Comparison of ENCODE assay signal across 18 mouse cellular contexts in genomic region chr3:60373662-60374061, GRCm38 (mm10).
"Had no signal": no experiment of that assay in that cellular context is flagged by ENCODE, and none has a peak within 500 bp of the region (broad histone marks: within the 10 kb centered on the region; RNA-seq: fewer than 3 reads in every experiment).

No protein-coding gene starts in this region.

- H3K27ac ChIP-seq: liver, embryonic 13.5 days; liver, embryonic 15.5 days; midbrain, embryonic 10.5 days; midbrain, embryonic 12.5 days; midbrain, embryonic 15.5 days; neural tube, embryonic 12.5 days had no signal

- H3K4me3 ChIP-seq: liver, embryonic 13.5 days; liver, embryonic 15.5 days; midbrain, embryonic 10.5 days; midbrain, embryonic 12.5 days; midbrain, embryonic 15.5 days; neural tube, embryonic 12.5 days had no signal

- DNase-seq: liver, embryonic 13.5 days; lung, adult 18-20 months; lung, embryonic 14.5 days; lung, postnatal 10 days; lung, postnatal 4 days; retina, postnatal 1 day; right cerebral cortex, adult 18-20 months; right cerebral cortex, postnatal 25 days; right cerebral cortex, postnatal 4 days; spleen, adult 18-20 months; thymus, adult 2 months; thymus, postnatal 25 days; thymus, postnatal 4 days had no signal

- H3K27me3 ChIP-seq: liver, embryonic 13.5 days; liver, embryonic 15.5 days; midbrain, embryonic 12.5 days; midbrain, embryonic 15.5 days; neural tube, embryonic 12.5 days had no signal

- H3K4me1 ChIP-seq: liver, embryonic 13.5 days; liver, embryonic 15.5 days; midbrain, embryonic 10.5 days; midbrain, embryonic 12.5 days; midbrain, embryonic 15.5 days; neural tube, embryonic 12.5 days had no signal

- H3K4me2 ChIP-seq: liver, embryonic 13.5 days; liver, embryonic 15.5 days; lung, embryonic 14.5 days; midbrain, embryonic 12.5 days; midbrain, embryonic 15.5 days; neural tube, embryonic 12.5 days had no signal

- H3K9me3 ChIP-seq: liver, embryonic 13.5 days; liver, embryonic 15.5 days; midbrain, embryonic 10.5 days; midbrain, embryonic 12.5 days; midbrain, embryonic 15.5 days; neural tube, embryonic 12.5 days had no signal

- ATAC-seq: midbrain, embryonic 15.5 days had no signal

- H3K9ac ChIP-seq: liver, embryonic 13.5 days; liver, embryonic 15.5 days; lung, embryonic 14.5 days; midbrain, embryonic 12.5 days; midbrain, embryonic 15.5 days; neural tube, embryonic 12.5 days had no signal

- H3K36me3 ChIP-seq: liver, embryonic 13.5 days; liver, embryonic 15.5 days; midbrain, embryonic 10.5 days; midbrain, embryonic 12.5 days; midbrain, embryonic 15.5 days; neural tube, embryonic 12.5 days had no signal
